Mouse (Mus musculus) midbrain, embryonic 14.5 days (tissue): ENCODE measurements around the gene Mex3a. TPM values are rescaled to one million over a fixed set of nuclear protein-coding genes. Genes with fewer than 3 reads are reported as not detected.
A peak's percentile ranks its signal among the peaks of the same experiment; 100 is the strongest.

Source experiments
- ATAC-seq: fragments of 200-750 bp; cut with Nextera tagmentation; 2 replicates; pipeline ENCODE4 v1.8.0; 2017; ENCODE audit warnings: moderate number of reproducible peaks, moderate library complexity; ENCODE audit not compliant: low FRiP score, low TSS enrichment
- DNase-seq: peaks from one replicate; pipeline ENCODE4 v3.0.0-alpha.2; 2015
- H3K27ac ChIP-seq: fragments of 300-500 bp; sonication (generic); replicated peaks from 2 replicates; pipeline ENCODE4 v1.5.1; 2014; ENCODE audit warnings: mild to moderate bottlenecking, low read depth, low read length, moderate library complexity
- H3K27me3 ChIP-seq: fragments of 300-500 bp; sonication (generic); 2 replicates; pipeline ENCODE4 v1.6.1; 2014; ENCODE audit warnings: low read length, control low read depth, mixed read lengths; ENCODE audit not compliant: control insufficient read depth, insufficient read depth
- H3K36me3 ChIP-seq: fragments of 300-500 bp; sonication (generic); 2 replicates; pipeline ENCODE4 v1.6.1; 2014; ENCODE audit warnings: low read length, control low read depth; ENCODE audit not compliant: control insufficient read depth, insufficient read depth
- H3K4me1 ChIP-seq: fragments of 300-500 bp; sonication (generic); 2 replicates; pipeline ENCODE4 v1.6.1; 2014; ENCODE audit warnings: mild to moderate bottlenecking, antibody characterized with exemption, low read length, control low read depth; ENCODE audit not compliant: control insufficient read depth, insufficient read depth
- H3K4me2 ChIP-seq: fragments of 300-500 bp; sonication (generic); 2 replicates; pipeline ENCODE4 v1.6.1; 2014; ENCODE audit warnings: mild to moderate bottlenecking, low read length, moderate library complexity
- H3K4me3 ChIP-seq: fragments of 300-500 bp; sonication (generic); replicated peaks from 2 replicates; pipeline ENCODE4 v1.5.1; 2014; ENCODE audit warnings: low read depth, low read length
- H3K9ac ChIP-seq: fragments of 300-500 bp; sonication (generic); replicated peaks from 2 replicates; pipeline ENCODE4 v1.6.1; 2014; ENCODE audit warnings: mild to moderate bottlenecking, low read length, moderate library complexity
- H3K9me3 ChIP-seq: fragments of 300-500 bp; sonication (generic); 2 replicates; pipeline ENCODE4 v1.6.1; 2016; ENCODE audit warnings: low read length, control low read depth, mixed read lengths; ENCODE audit not compliant: control insufficient read depth
- WGBS: fragments of 180-500 bp; shearing (Covaris S2); extraction: QIAGEN DNeasy Blood & Tissue Kit; methylation state at CpG from one replicate; pipeline ENCODE4 v1.1.7; 2014; 5-methylcytosine and 5-hydroxymethylcytosine counted together
- polyA plus RNA-seq: library from polyadenylated mRNA; unstranded; fragments of >200 nt; fragmentation: Nextera tagmentation; extraction: Ambion mirVana; gene quantifications from 2 replicates; pipeline ENCODE4 v1.2.1, GENCODE M21; 2014

The Mex3a gene
- polyA plus RNA-seq, 1 experiment from 2014 or later, result 51.8 TPM

DNA sequence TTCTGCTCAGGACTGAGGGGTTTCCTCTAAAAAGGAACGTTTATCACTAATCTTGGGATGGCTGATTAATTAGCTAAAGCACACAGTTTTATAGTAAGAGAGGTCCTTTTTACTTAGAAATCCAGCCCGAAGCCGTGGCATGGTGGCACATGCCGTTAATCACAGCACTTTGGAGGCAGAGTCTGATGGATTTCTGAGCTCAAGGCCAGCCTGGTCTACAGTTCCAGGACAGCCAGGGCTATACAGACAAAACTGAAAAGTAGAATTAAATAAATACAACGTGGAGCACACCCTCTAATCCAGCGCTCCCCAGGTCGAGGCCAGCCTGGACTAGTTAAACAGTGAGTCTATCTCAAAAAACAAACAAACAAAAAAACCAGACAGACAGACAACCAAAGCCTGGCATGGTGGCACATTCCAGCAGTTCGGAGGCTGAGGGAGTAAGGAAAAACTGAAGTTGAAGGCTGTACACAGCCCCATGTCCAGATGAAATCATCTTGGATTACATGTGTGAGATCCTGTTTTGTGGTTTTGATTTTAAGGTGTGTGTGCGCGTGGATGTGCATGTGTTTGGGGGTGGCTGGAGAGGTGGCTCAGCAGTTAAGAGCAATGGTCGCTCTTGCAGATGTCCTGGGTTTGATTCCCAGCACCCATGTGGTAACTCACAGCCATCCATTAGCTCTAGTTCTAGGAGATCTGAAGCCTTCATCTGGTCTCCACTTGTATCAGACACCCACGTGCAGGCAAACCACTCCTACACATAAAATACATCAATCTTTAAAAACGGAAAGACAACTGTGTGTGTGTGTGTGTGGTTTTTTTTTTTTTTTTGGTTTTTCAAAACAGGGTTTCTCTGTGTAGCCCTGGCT, 21.5 kb upstream of the Mex3a start:
- Histone ChIP-seq H3K27ac (peak overlapping the region; percentile 83), H3K9me3 (no peaks in the 10 kb centered on the region), H3K36me3 (no peaks in the 10 kb centered on the region), H3K27me3 (no peaks in the 10 kb centered on the region), H3K4me2 (peak overlapping the region; percentile 57), H3K4me3 (peak overlapping the region; percentile 36), H3K9ac (peak overlapping the region; percentile 50; the same call in 1 of the 2 replicates), H3K4me1 (peaks cover 30% of the 10 kb centered on the region)
- no peak for DNase-seq
- no peak; the same call in 1 of the 2 replicates for ATAC-seq
- WGBS, result 51% methylated on average over 13 of the region's 13 CpGs

DNA sequence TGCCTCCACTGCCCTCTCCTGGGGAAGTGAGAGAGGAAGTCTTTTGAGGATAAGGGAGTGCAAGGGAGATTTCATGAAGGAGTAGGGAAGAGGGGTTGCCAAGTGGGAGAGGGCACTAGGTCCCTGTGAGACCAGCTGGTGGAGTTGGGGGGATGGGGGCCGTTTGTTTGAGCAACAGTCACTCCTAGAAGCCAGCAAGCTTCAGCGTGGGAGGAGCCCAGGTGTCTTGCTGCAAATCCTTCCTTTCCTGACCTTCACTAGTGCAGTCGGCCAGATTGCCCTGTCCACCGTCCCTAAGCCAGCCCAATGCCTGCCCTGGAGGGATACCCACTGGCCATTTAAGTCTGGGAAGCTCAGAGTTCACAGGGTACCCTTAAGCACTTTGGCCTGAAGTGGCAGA, 20.6 kb upstream of the Mex3a start:
- DNase-seq, result no peak

DNA sequence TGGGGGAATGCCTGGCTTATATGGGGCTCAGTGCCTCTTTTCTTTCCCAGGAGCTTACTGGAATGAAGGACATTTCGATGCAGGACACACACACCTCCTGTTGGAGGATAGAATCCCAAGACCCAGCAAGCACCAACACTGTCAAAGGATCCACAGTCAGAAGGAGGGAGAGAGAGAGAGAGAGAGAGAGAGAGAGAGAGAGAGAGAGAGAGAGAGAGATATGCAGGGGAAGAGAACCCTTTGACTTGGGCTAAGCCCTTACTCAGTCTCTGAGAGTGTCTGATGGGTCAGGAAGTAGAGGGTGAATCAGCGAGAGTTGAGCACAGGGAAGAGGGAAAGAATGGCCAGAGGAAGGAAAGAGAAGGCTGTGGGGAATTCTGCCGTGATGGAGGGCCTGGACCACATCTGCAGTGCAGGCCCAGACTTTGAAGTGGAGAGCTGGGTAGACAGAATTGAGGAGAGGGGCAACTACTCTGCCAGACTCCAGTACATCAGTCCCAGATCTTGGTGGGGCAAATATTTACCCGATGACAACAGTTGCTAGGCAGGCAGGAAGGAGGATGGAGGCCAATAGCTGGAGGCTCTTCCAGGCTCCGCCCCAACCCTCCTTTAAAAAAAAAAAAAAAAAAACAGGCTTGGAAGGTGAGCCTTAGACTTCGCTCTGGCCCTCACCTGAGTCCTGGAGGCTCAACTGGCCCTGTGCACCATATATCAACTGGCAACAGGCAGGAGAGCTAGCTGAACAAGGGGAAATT, 19.9 kb upstream of the Mex3a start:
- Histone ChIP-seq H3K27ac (no peak overlapping the region), H3K9ac (no peak overlapping the region), H3K9me3 (no peaks in the 10 kb centered on the region), H3K4me2 (peak overlapping the region; percentile 22; the same call in 1 of the 2 replicates), H3K4me3 (no peak overlapping the region), H3K36me3 (no peaks in the 10 kb centered on the region), H3K27me3 (no peaks in the 10 kb centered on the region), H3K4me1 (peaks cover 30% of the 10 kb centered on the region)
- 30% methylated on average over 6 of the region's 6 CpGs for WGBS
- no peak for DNase-seq
- no peak for ATAC-seq

More for the DNA sequence above, 20.6 kb upstream of the Mex3a start:
- ATAC-seq, result no peak
- Histone ChIP-seq H3K4me3 (no peak overlapping the region), H3K9ac (no peak overlapping the region), H3K36me3 (no peaks in the 10 kb centered on the region), H3K4me2 (no peak overlapping the region), H3K27me3 (no peaks in the 10 kb centered on the region), H3K4me1 (peaks cover 30% of the 10 kb centered on the region), H3K9me3 (no peaks in the 10 kb centered on the region), H3K27ac (no peak overlapping the region)
- 62% methylated on average over 4 of the region's 4 CpGs for WGBS

DNA sequence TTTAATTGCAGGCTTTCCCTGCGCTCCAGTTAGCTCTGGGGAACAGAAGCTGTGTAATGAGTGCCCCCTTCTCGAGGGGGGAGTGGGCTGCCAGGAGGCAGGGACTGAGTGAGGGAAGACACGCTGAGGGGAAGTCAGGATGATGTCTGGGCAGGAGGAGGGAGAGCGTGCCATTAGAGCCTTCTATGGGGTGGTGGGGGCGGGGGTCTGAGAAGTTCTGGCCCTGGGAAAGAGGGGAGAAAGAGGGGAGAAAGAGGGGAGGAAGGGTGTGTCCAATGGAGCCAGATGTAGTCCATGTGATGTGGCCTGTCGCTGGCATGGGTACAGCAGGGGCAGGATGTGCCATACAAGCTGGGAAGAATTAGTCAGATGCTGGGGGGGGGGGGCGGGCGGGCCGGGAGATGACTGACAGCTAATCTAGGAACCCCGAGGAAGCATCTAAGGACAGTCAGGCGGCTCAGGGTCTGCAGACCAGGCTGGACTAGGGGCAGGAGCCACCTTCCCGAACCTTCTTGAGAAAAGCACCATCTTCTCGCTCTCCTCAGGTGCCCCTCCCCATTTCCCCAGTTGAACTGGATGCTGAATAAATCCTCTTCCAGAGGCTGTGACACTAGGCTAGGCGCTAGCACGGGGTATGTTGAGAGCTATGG, 19.2 kb upstream of the Mex3a start:
- Histone ChIP-seq H3K27ac (no peak overlapping the region), H3K4me2 (peak overlapping the region; percentile 22; the same call in 1 of the 2 replicates), H3K9ac (no peak overlapping the region), H3K4me1 (peaks cover 30% of the 10 kb centered on the region), H3K27me3 (no peaks in the 10 kb centered on the region), H3K36me3 (no peaks in the 10 kb centered on the region), H3K9me3 (no peaks in the 10 kb centered on the region), H3K4me3 (no peak overlapping the region)
- DNase-seq, result no peak
- 31% methylated on average over 12 of the region's 15 CpGs for WGBS
- ATAC-seq, result no peak

DNA sequence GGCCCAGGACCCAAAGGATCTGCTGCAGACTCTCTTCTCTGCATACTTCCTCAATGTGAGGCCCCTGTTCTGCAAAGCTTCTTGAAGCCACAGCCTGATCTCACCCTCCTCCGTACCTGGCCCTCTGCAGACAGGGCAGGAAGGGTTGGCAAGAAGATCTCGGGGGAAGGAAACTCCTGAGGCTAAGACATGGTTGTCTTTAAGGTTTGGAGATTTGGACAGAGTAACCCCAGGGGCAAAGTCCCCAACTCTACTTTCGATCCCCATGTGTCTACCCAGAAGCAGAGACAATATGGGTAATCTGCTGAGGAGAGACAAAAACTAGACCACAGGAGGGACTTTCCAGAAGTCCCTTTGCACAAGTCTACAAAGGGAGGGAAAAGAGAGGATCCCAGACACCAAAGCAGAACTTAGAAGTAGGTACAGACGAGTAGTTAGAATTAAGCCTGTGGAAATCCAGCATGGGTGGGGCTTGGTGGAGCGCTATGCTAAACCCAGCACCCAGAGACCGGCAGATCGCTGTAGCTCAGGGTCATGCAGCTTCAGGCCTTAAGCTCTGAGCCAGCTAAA, 18.6 kb upstream of the Mex3a start:
- H3K9me3 ChIP-seq, result no peaks in the 10 kb centered on the region

DNA sequence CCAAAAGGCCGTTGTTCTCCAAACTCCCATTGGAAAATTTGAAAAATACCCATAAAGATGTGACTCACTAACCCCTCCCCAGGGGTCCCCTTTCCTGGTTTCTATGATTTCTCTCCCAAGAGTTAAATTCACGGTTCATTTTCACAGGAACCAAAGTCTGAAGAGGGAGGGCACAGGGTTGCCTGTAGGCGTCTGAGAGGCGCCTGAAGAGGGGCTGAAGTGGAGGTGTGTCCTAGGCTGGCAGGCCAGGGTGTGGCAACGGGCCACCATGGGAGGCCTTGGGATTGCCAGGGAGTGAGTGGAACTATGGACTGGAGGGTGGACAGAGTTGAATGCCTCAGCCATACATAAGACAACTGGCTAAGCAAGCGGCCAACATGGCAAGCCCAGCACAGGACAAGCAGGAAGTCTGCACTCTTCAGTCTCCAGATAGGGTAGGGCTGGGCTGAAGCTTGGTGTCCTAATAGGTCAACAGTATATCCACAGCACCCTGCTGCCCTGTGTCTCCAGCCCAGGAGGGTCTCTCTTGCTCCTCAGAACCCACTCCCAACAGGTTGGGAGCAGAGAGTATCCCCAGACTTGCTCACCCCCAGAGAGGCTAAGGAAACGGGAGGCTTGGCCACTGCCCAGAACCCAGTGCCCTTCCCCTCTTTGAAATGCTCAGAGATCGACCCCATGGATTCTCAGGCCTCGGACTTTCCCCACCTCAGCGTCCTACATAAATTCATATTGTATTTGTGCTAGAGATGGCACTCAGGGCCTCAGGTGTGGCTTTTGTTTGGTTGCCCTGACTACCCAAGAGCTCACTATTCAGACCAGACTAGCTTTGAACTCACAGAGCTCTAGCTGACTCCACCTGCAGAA, 17.7 kb upstream of the Mex3a start:
- Histone ChIP-seq H3K9ac (no peak overlapping the region), H3K4me2 (no peak overlapping the region), H3K27me3 (no peaks in the 10 kb centered on the region), H3K9me3 (no peaks in the 10 kb centered on the region), H3K4me3 (no peak overlapping the region), H3K4me1 (peaks cover 26% of the 10 kb centered on the region), H3K27ac (no peak overlapping the region), H3K36me3 (no peaks in the 10 kb centered on the region)
- 85% methylated on average over 10 of the region's 10 CpGs for WGBS
- ATAC-seq (no peak), DNase-seq (no peak)

More for the DNA sequence above, 18.6 kb upstream of the Mex3a start:
- WGBS, result 85% methylated on average over 7 of the region's 7 CpGs
- Histone ChIP-seq H3K27me3 (no peaks in the 10 kb centered on the region), H3K4me2 (no peak overlapping the region), H3K9ac (no peak overlapping the region), H3K27ac (no peak overlapping the region), H3K36me3 (no peaks in the 10 kb centered on the region), H3K4me3 (no peak overlapping the region), H3K4me1 (peaks cover 30% of the 10 kb centered on the region)
- no peak for DNase-seq
- no peak for ATAC-seq

DNA sequence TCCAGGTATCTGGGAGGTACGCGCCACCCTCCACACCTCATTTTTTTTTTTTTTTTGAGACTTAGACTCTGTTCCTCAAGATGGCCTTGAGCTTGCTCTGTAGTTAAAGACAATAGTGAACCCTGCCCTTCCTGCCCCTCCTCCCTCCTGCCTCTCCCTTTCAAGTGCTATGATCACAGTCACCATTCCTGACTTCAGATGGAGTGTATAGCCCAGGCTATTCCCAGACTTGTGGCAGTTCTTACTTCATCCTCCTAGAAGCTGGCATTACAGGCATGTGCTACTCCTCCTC, 17.2 kb upstream of the Mex3a start:
- 97% methylated on average over 2 of the region's 2 CpGs for WGBS
- peaks cover 21% of the 10 kb centered on the region; the same call in 1 of the 2 replicates for H3K4me1 ChIP-seq
- no peak overlapping the region for H3K4me2 ChIP-seq
- H3K36me3 ChIP-seq, result no peaks in the 10 kb centered on the region
- ATAC-seq, result no peak
- no peaks in the 10 kb centered on the region for H3K27me3 ChIP-seq
- no peak overlapping the region for H3K9ac ChIP-seq
- no peak overlapping the region for H3K27ac ChIP-seq
- DNase-seq, result no peak
- H3K4me3 ChIP-seq, result no peak overlapping the region
- no peaks in the 10 kb centered on the region for H3K9me3 ChIP-seq

DNA sequence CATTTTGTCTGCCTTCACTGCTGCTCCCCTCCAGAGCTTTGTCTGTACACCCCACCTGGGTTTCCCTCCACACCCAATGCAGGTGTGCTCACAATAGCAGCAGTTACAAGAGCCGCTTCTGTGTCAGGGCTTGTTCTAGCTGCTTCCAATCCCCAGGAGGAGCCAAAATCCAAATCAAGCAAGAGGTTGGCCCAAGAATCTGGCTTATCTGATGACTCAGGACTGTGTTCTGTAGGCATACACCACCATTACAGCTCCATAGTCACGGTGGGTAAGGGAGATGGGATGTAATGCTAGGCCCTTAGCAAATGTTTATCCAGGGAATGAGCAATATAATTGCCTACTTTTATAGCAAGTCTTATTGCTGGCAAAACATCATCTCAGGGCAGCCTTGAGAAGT, 15.8 kb upstream of the Mex3a start:
- H3K27ac ChIP-seq, result no peak overlapping the region
- no peak overlapping the region for H3K4me3 ChIP-seq
- 92% methylated on average over 2 of the region's 2 CpGs for WGBS
- no peaks in the 10 kb centered on the region for H3K36me3 ChIP-seq
- no peak overlapping the region for H3K9ac ChIP-seq
- H3K4me1 ChIP-seq, result peaks cover 13% of the 10 kb centered on the region; the same call in 1 of the 2 replicates
- H3K4me2 ChIP-seq, result no peak overlapping the region
- H3K27me3 ChIP-seq, result no peaks in the 10 kb centered on the region
- no peaks in the 10 kb centered on the region for H3K9me3 ChIP-seq
- no peak for ATAC-seq
- no peak for DNase-seq
